Mouse (Mus musculus) heart, adult 2 months (tissue): ENCODE data around the gene Map4. TPM values are rescaled to one million over a fixed set of nuclear protein-coding genes. Genes with fewer than 3 reads are reported as not detected.

Source experiments
- DNase-seq, 2 experiments: peaks; one replicate each; pipeline ENCODE4 v3.0.0; 2021
- H3K27ac ChIP-seq: fragments of 200-600 bp; 2 replicates; pipeline ENCODE4 v1.8.1; 2022
- H3K27me3 ChIP-seq: fragments of 200-500 bp; 2 replicates; pipeline ENCODE4 v1.6.1; 2012; ENCODE audit warnings: mild to moderate bottlenecking, low read length, inconsistent platforms, mixed read lengths; ENCODE audit not compliant: control insufficient read depth, insufficient read depth
- H3K36me3 ChIP-seq: fragments of 200-500 bp; 2 replicates; pipeline ENCODE4 v1.6.1; 2012; ENCODE audit warnings: low read length, inconsistent platforms; ENCODE audit not compliant: control insufficient read depth, insufficient read depth
- H3K4me1 ChIP-seq: fragments of 200-500 bp; 2 replicates; pipeline ENCODE4 v1.6.1; 2011; ENCODE audit warnings: low read length; ENCODE audit not compliant: control insufficient read depth, insufficient read depth
- H3K4me3 ChIP-seq: fragments of 200-600 bp; 2 replicates; pipeline ENCODE4 v1.8.1; 2022
- H3K79me2 ChIP-seq: fragments of 200-500 bp; replicated peaks from 2 replicates; pipeline ENCODE4 v1.6.1; 2012; ENCODE audit warnings: mild to moderate bottlenecking, inconsistent platforms, low read length, moderate library complexity, mixed read lengths; ENCODE audit not compliant: control insufficient read depth, insufficient read depth
- H3K9ac ChIP-seq: fragments of 200-500 bp; 2 replicates; pipeline ENCODE4 v1.6.1; 2012; ENCODE audit warnings: low read depth, mild to moderate bottlenecking, control low read depth, inconsistent platforms, low read length, mixed read lengths
- CTCF ChIP-seq: fragments of 200-600 bp; IDR thresholded peaks from 2 replicates; pipeline ENCODE4 v1.8.1; 2022; ENCODE audit warnings: antibody characterized with exemption, mild to moderate bottlenecking, moderate library complexity
- EP300 ChIP-seq: fragments of 200-500 bp; IDR thresholded peaks from 2 replicates; pipeline ENCODE4 v1.6.1; 2011; ENCODE audit warnings: low read depth, low read length, control low read depth; ENCODE audit not compliant: insufficient read depth
- POLR2A ChIP-seq: fragments of 200-500 bp; IDR thresholded peaks from 2 replicates; pipeline ENCODE4 v1.6.1; 2011; ENCODE audit warnings: mild to moderate bottlenecking, low read depth, low read length, control low read depth; ENCODE audit not compliant: insufficient read depth
- WGBS: fragments of 180-500 bp; shearing (Covaris S2); methylation state at CpG from one replicate; pipeline ENCODE4 v1.1.7; 2018; 5-methylcytosine and 5-hydroxymethylcytosine counted together
- intact Hi-C: fragments of 180-260 bp; cut with DNase I; formaldehyde crosslinking; loops from one replicate; pipeline ENCODE4 v1.15.1; 2025
- polyA plus RNA-seq: library from polyadenylated mRNA; depleted of rRNA; stranded (reverse); fragments of >200 nt; gene quantifications from 2 replicates; pipeline ENCODE4 v1.2.3, GENCODE M21; 2012
- total RNA-seq, 2 experiments: library from RNA; stranded (reverse); gene quantifications; 2 replicates each; pipeline ENCODE4 v1.2.3; 2021

Map4 gene
- total and polyA plus RNA-seq, 3 experiments = 183 to 331 (median 279) TPM

DNA sequence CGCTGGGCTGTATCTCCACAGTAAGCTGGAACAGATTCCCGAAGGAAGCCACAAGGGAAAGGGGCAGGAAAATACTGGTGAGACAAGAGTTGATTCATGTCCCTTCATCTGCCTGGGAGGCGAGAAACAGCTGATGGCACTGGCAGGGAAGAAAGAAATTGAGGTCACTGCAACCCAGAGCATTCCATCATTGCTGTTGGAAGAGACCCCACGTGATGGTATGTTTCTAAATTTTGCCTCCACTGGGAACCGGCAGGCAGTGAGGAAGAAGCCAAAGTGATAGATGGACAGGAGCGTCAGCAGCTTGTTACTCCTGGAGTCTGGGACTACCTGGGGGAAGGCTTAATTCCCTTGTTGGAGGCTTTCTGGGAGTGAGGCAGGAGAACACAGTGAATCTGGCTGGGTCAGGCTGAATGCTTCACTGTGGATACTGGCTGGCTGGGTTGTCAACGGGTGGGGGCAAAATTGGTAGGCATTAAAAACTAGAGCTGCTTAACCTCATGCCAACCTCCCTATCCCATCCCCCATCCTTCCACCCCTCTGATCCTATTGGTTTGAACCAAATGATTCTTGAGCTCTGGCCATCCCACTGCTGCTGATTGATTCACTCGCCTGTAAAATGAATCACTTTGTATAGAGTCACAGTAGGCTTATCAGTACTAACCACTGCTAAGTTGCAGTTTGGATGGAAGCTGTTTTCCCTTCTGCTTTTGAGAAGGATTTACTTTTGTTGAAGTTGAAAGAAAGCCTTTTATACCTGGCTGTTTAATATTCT, 122.2 kb downstream of the Map4 start:
- Histone ChIP-seq H3K4me3 (no peak overlapping the region), H3K9ac (no peak overlapping the region), H3K79me2 (no peaks in the 10 kb centered on the region), H3K27ac (peak overlapping the region; percentile 64), H3K36me3 (no peaks in the 10 kb centered on the region; the same call in 1 of the 2 replicates), H3K4me1 (peaks cover 11% of the 10 kb centered on the region), H3K27me3 (no peaks in the 10 kb centered on the region)
- no peak for TF ChIP-seq CTCF
- TF ChIP-seq EP300 = 0 out of 2 replicates have a peak, but pooled peaks have one; percentile 51
- no peak for TF ChIP-seq POLR2A
- 37% methylated on average over 8 of the region's 8 CpGs for WGBS
- DNase-seq = peak in 1 of 2 experiments; percentile 57
- intact Hi-C loops = loop anchor here (2.0 kb wide), 1 partner anchor 17 kb away; no protein-coding TSS in a partner anchor

DNA sequence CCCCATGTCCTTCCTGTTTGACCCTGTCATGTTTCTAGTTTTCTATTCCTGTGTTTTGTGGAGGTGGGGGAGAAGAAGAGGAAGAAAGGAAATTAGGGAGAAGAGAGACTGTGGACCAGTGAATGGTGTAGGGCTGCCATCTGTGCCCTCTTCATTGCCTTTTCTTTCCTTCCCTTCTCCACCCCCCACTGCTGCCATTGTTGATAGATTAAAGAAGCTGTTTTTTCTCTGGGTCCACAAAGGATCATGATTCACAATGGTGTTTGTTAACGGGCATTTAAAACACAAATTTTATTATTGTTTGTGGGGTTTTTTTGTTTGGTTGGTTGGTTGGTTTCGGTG, 122.8 kb downstream of the Map4 start:
- H3K79me2 ChIP-seq = no peaks in the 10 kb centered on the region
- intact Hi-C loops = no loop called here
- H3K27ac ChIP-seq = peak overlapping the region; percentile 61; the same call in 1 of the 2 replicates
- WGBS = 90% methylated on average over 2 of the region's 2 CpGs
- H3K36me3 ChIP-seq = peaks cover 5% of the 10 kb centered on the region; the same call in 1 of the 2 replicates
- H3K9ac ChIP-seq = no peak overlapping the region
- H3K27me3 ChIP-seq = no peaks in the 10 kb centered on the region
- TF ChIP-seq EP300 (no peak), CTCF (no peak), POLR2A (no peak)
- H3K4me3 ChIP-seq = no peak overlapping the region
- H3K4me1 ChIP-seq = peaks cover 13% of the 10 kb centered on the region
- no peak for DNase-seq

DNA sequence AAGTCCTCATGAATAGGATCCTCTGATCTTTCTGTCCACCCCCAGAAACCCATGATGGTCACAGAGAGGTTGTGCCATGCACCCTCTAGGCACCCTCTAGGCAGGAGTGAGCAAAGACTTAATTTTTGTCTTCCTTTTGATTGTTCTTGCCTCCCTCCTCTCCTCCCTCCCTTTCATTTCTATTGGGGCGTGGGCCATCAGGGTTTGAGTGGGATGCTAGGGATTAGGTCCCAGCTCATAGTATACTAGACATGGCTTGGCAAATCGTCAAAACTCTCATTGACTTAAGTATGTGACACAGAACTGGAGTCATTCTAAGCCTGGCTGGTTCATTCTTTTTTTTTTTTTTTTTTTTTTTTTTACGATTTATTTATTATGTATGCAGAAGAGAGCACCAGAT, 123.5 kb downstream of the Map4 start:
- DNase-seq = no peak
- Histone ChIP-seq H3K36me3 (peaks cover 5% of the 10 kb centered on the region; the same call in 1 of the 2 replicates), H3K27me3 (no peaks in the 10 kb centered on the region), H3K27ac (no peak overlapping the region), H3K4me3 (no peak overlapping the region), H3K79me2 (no peaks in the 10 kb centered on the region), H3K4me1 (peaks cover 14% of the 10 kb centered on the region), H3K9ac (no peak overlapping the region)
- WGBS = 74% methylated on average over 3 of the region's 3 CpGs
- intact Hi-C loops = no loop called here
- TF ChIP-seq CTCF (no peak), POLR2A (no peak), EP300 (no peak)

DNA sequence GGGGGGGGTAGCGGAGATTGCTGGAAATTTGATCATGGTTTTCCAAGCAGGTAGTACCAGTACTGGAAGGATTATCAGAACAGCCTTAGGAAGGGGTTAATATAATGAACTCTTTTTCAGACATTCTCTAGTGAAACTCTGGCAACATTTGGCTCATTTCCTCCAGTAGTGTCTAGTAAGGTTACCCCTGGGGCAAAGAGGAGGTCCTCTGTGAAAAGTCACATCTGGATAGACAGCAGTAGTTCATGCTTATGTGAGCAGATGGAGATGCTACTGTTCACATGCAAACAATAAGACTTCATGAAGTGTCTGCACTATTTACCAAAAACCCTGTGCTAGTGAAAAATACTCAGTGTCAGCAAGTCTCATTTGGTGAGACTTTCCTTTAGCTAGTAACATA, 125.9 kb downstream of the Map4 start:
- intact Hi-C loops = no loop called here

DNA sequence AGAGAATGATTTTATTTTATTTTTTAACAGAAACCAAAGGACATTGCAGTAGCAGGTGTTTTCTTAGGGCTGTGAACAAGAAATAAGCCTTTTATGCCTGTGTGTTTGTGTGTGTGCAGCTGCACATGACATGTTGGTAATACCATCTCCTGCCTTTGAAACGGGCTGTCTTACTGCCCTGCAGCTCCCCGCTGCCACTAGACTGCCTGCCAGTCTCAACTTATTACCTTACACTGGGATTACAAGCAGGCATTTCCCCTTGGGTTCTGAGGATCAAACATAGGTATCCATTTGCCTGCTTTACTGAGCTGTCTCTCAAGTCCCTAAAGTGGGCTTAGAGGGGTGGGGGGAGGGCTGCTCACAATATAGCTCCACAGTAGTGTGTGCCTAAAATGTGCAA, 129.5 kb downstream of the Map4 start:
- Histone ChIP-seq H3K79me2 (no peaks in the 10 kb centered on the region), H3K36me3 (peaks cover 12% of the 10 kb centered on the region), H3K9ac (no peak overlapping the region), H3K4me1 (peaks cover 3% of the 10 kb centered on the region), H3K27ac (no peak overlapping the region), H3K4me3 (no peak overlapping the region), H3K27me3 (no peaks in the 10 kb centered on the region)
- intact Hi-C loops = no loop called here
- DNase-seq = no peak
- TF ChIP-seq EP300 = no peak
- TF ChIP-seq CTCF = no peak
- TF ChIP-seq POLR2A = no peak
- WGBS = 90% methylated on average over 2 of the region's 2 CpGs

More for the DNA sequence above, 125.9 kb downstream of the Map4 start:
- H3K9ac ChIP-seq = no peak overlapping the region
- no peak for TF ChIP-seq POLR2A
- no peak for TF ChIP-seq CTCF
- TF ChIP-seq EP300 = no peak
- no peaks in the 10 kb centered on the region for H3K27me3 ChIP-seq
- peaks cover 12% of the 10 kb centered on the region for H3K4me1 ChIP-seq
- no peak overlapping the region for H3K4me3 ChIP-seq
- peaks cover 5% of the 10 kb centered on the region; the same call in 1 of the 2 replicates for H3K36me3 ChIP-seq
- WGBS = 97% methylated on average over 1 of the region's 1 CpGs
- H3K79me2 ChIP-seq = no peaks in the 10 kb centered on the region
- H3K27ac ChIP-seq = no peak overlapping the region
- DNase-seq = no peak

DNA sequence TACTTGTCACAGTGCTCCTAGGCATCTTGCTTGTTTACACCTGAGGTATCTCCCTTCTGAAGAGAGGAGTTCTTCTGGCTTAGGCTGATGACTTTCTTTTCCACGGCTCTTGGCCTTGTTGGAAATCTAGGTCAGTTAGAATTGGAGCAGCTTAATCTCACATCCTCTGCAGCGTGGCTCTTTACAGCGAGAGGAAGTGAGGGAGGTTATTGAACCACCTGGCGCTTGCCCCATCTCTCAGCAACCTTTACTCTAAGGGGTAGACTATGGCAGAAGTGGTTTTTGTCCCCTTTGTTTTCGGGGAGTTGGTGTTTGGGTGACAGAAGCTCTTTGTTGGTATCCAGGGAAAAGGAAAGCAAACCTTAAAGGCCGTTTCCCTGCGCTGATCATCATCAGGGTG, 131.1 kb downstream of the Map4 start:
- Histone ChIP-seq H3K4me1 (peaks cover 3% of the 10 kb centered on the region), H3K27me3 (no peaks in the 10 kb centered on the region), H3K4me3 (no peak overlapping the region), H3K79me2 (no peaks in the 10 kb centered on the region), H3K36me3 (peaks cover 15% of the 10 kb centered on the region), H3K27ac (no peak overlapping the region), H3K9ac (no peak overlapping the region)
- 64% methylated on average over 7 of the region's 7 CpGs for WGBS
- no peak for DNase-seq
- TF ChIP-seq EP300 = no peak
- TF ChIP-seq CTCF = no peak
- TF ChIP-seq POLR2A = no peak
- intact Hi-C loops = no loop called here
